In genomic region chr4:150741810-150742209, GRCm38 (mm10) we compare ENCODE assay signal across 15 mouse cellular contexts.
"Had no signal": no experiment of that assay in that cellular context is flagged by ENCODE, and none has a peak within 500 bp of the region (broad histone marks: within the 10 kb centered on the region; RNA-seq: fewer than 3 reads in every experiment).

No protein-coding gene starts in this region.

- H3K27ac ChIP-seq: liver, embryonic 13.5 days; liver, embryonic 15.5 days; midbrain, embryonic 12.5 days; midbrain, embryonic 15.5 days; neural tube, embryonic 12.5 days; stomach, embryonic 15.5 days; stomach, postnatal 0 days had no signal

- H3K36me3 ChIP-seq: liver, embryonic 13.5 days; liver, embryonic 15.5 days; lung, embryonic 15.5 days; midbrain, embryonic 10.5 days; midbrain, embryonic 12.5 days; midbrain, embryonic 15.5 days; neural tube, embryonic 12.5 days; stomach, embryonic 15.5 days had no signal

- H3K9me3 ChIP-seq: liver, embryonic 13.5 days; liver, embryonic 15.5 days; lung, embryonic 15.5 days; midbrain, embryonic 10.5 days; midbrain, embryonic 12.5 days; midbrain, embryonic 15.5 days; neural tube, embryonic 12.5 days; stomach, embryonic 15.5 days had no signal

- DNase-seq: liver; liver, embryonic 13.5 days; liver, postnatal 0 days; right cerebral cortex, postnatal 14 days; thymus, adult 2 months; thymus, postnatal 25 days had no signal

- H3K4me3 ChIP-seq: liver, embryonic 13.5 days; liver, embryonic 15.5 days; lung, embryonic 15.5 days; midbrain, embryonic 10.5 days; midbrain, embryonic 12.5 days; midbrain, embryonic 15.5 days; neural tube, embryonic 12.5 days; stomach, embryonic 15.5 days had no signal

- H3K27me3 ChIP-seq: liver, embryonic 13.5 days; liver, embryonic 15.5 days; lung, embryonic 15.5 days; midbrain, embryonic 12.5 days; midbrain, embryonic 15.5 days; neural tube, embryonic 12.5 days; stomach, embryonic 15.5 days had no signal

- H3K4me2 ChIP-seq: liver, embryonic 11.5 days; liver, embryonic 13.5 days; liver, embryonic 15.5 days; lung, embryonic 15.5 days; midbrain, embryonic 12.5 days; midbrain, embryonic 15.5 days; neural tube, embryonic 12.5 days; stomach, embryonic 15.5 days had no signal

- H3K9ac ChIP-seq: liver, embryonic 13.5 days; liver, embryonic 15.5 days; liver, postnatal 0 days; lung, embryonic 15.5 days; midbrain, embryonic 12.5 days; midbrain, embryonic 15.5 days; neural tube, embryonic 12.5 days; stomach, embryonic 15.5 days had no signal

- ATAC-seq: liver, postnatal 0 days; midbrain, embryonic 15.5 days had no signal
